Mouse (Mus musculus): ENCODE results near the gene Dnajc14.

- TF ChIP-seq CTCF (IDR thresholded peaks at IDR 0.05; ENCODE audit: low read depth, low read length) = no peak
- TF ChIP-seq POLR2A (IDR thresholded peaks at IDR 0.05; ENCODE audit: insufficient read depth, low read length) = no peak
Measured at GRCm38 (mm10) chr10:128861176-128861575, 57.3 kb downstream of the Dnajc14 start.
